Mouse (Mus musculus) testis, adult 2 months (tissue): ENCODE measurements around the gene A930004D18Rik.

Experiments used
- CTCF ChIP-seq: fragments of 200-500 bp; IDR thresholded peaks from 2 replicates; pipeline ENCODE4 v1.5.1; 2012; ENCODE audit warnings: low read depth, mild to moderate bottlenecking, inconsistent platforms, low read length, moderate library complexity; ENCODE audit not compliant: control insufficient read depth, insufficient read depth, insufficient replicate concordance
- POLR2A ChIP-seq: fragments of 200-500 bp; IDR thresholded peaks from 2 replicates; pipeline ENCODE4 v1.6.1; 2012; ENCODE audit warnings: low read depth, mild to moderate bottlenecking, inconsistent platforms, low read length, moderate library complexity; ENCODE audit not compliant: control insufficient read depth

DNA sequence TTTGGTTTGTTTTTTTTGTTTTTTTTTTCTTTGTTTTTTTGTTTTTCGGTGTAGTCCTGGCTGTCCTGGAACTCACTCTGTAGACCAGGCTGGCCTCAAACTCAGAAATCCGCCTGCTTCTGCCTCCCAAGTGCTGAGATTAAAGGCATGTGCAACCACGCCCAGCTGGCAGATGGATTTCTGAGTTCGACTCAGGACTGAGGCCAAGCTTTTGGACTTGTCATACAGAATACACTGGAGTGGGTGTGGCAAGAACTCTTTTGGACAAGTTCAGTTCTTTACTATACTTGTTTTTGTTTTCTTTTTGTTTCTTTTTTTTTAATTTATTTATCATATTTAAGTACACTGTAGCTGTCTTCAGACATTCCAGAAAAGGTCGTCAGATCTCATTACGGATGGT is 58.8 kb downstream of the A930004D18Rik start:
- no peak for TF ChIP-seq CTCF
- TF ChIP-seq POLR2A, result no peak
